Mouse (Mus musculus): ENCODE results near the gene Pank2. TPM values are rescaled to one million over a fixed set of nuclear protein-coding genes. Genes with fewer than 3 reads are reported as not detected.

Gene Pank2
- polyA plus RNA-seq, 1 experiment from 2014 or later: 20.3 TPM

DNA sequence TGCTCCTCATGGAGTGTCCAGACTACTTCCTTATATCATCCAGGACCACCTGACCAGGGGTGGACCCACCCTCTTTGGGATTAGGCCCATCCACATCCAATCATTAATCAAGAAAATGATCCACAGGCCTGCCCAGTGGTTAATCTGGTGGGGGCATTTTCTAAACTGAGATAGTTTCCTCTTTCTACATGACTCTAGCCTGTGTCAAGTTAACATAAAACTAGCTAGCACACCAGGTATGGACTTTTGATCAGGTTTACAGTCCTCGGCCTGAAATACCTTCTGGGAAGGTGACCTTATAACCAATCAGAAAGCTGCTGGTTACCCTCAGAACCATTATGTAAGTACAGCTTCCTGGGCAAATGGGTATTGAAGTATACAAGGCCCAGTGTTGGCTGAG, 66.7 kb downstream of the Pank2 start:
- no peak for ATAC-seq

DNA sequence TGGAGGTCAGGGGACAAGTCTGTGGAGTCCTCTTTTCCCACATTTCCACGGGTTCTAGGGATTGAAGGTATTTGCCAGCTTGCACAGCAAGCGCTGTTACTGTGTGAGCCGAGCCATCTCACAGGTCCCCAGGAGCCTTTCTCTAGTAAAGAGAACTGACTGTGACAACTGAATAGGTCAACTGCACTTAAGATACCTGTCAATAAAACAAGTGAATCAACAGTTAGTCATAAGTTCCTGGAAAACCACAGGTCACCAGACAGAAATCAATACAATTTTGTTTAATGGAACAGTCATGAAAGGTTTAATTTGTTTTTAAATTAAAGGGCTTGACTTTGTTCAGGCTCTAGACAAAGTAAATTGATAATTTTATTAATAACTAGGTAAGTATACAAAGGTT, 68.3 kb downstream of the Pank2 start:
- no peak overlapping the region for H3K27ac ChIP-seq (ENCODE audit: low read length)
- H3K4me2 ChIP-seq (ENCODE audit: low read length): no peak overlapping the region
- no peaks in the 10 kb centered on the region for H3K4me1 ChIP-seq (ENCODE audit: control insufficient read depth, insufficient read depth, low read length)
- no peak overlapping the region for H3K9ac ChIP-seq (ENCODE audit: low read depth, low read length)
- H3K36me3 ChIP-seq (ENCODE audit: control insufficient read depth, insufficient read depth, low read length): no peaks in the 10 kb centered on the region
- H3K9me3 ChIP-seq (replicated peaks; ENCODE audit: control insufficient read depth, low read length, poor library complexity, severe bottlenecking): no peaks in the 10 kb centered on the region
- ATAC-seq: no peak
- H3K27me3 ChIP-seq (ENCODE audit: control insufficient read depth, insufficient read depth, low read depth, low read length): no peaks in the 10 kb centered on the region
- no peak overlapping the region for H3K4me3 ChIP-seq (ENCODE audit: low read depth, low read length)
- WGBS: 69% methylated on average over 3 of the region's 3 CpGs

More for the DNA sequence above, 66.7 kb downstream of the Pank2 start:
- Histone ChIP-seq H3K4me2 (ENCODE audit: low read length) (no peak overlapping the region), H3K27ac (ENCODE audit: low read length) (no peak overlapping the region), H3K4me1 (ENCODE audit: control insufficient read depth, insufficient read depth, low read length) (no peaks in the 10 kb centered on the region), H3K27me3 (ENCODE audit: control insufficient read depth, insufficient read depth, low read depth, low read length) (no peaks in the 10 kb centered on the region), H3K36me3 (ENCODE audit: control insufficient read depth, insufficient read depth, low read length) (no peaks in the 10 kb centered on the region), H3K9me3 (replicated peaks; ENCODE audit: control insufficient read depth, low read length, poor library complexity, severe bottlenecking) (no peaks in the 10 kb centered on the region), H3K4me3 (ENCODE audit: low read depth, low read length) (no peak overlapping the region), H3K9ac (ENCODE audit: low read depth, low read length) (no peak overlapping the region)
- 95% methylated on average over 1 of the region's 1 CpGs for WGBS

GRCm38 (mm10) chr2:131337602-131338001, 75.3 kb downstream of the Pank2 start:
- 91% methylated on average over 6 of the region's 6 CpGs for WGBS
- H3K9ac ChIP-seq (ENCODE audit: low read depth, low read length): no peak overlapping the region
- no peak overlapping the region for H3K4me3 ChIP-seq (ENCODE audit: low read depth, low read length)
- H3K4me1 ChIP-seq (ENCODE audit: control insufficient read depth, insufficient read depth, low read length): no peaks in the 10 kb centered on the region
- no peak overlapping the region for H3K4me2 ChIP-seq (ENCODE audit: low read length)
- H3K27ac ChIP-seq (ENCODE audit: low read length): no peak overlapping the region
- H3K9me3 ChIP-seq (replicated peaks; ENCODE audit: control insufficient read depth, low read length, poor library complexity, severe bottlenecking): no peaks in the 10 kb centered on the region
- H3K36me3 ChIP-seq (ENCODE audit: control insufficient read depth, insufficient read depth, low read length): no peaks in the 10 kb centered on the region
- no peak for ATAC-seq
- no peaks in the 10 kb centered on the region for H3K27me3 ChIP-seq (ENCODE audit: control insufficient read depth, insufficient read depth, low read depth, low read length)

DNA sequence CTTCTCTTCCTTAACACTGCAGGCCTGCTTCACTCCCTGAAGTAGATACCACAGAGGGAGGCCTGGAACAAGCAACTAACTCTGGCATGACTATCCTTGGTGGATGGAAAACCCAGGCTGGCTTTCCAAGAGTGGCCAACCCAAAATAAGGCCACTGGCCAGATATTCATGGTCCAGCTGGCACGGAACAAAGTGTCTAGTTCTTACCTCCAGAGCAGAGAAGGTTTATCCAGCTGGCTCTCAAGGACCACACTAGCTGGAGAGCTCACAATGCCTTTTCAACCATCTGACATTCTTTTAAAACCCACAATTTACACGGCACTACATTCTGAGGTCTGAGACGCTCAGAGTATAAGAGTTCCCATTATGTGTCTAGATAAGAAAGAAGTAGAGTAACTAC, 82.2 kb downstream of the Pank2 start:
- ATAC-seq: no peak
- no peak overlapping the region for H3K4me2 ChIP-seq (ENCODE audit: low read length)
- WGBS: 69% methylated on average over 3 of the region's 3 CpGs
- H3K27ac ChIP-seq (ENCODE audit: low read length): no peak overlapping the region
- no peaks in the 10 kb centered on the region for H3K9me3 ChIP-seq (replicated peaks; ENCODE audit: control insufficient read depth, low read length, poor library complexity, severe bottlenecking)
- H3K27me3 ChIP-seq (ENCODE audit: control insufficient read depth, insufficient read depth, low read depth, low read length): no peaks in the 10 kb centered on the region
- H3K36me3 ChIP-seq (ENCODE audit: control insufficient read depth, insufficient read depth, low read length): no peaks in the 10 kb centered on the region
- H3K4me1 ChIP-seq (ENCODE audit: control insufficient read depth, insufficient read depth, low read length): peaks cover 12% of the 10 kb centered on the region; the same call in 1 of the 2 replicates
- no peak overlapping the region for H3K4me3 ChIP-seq (ENCODE audit: low read depth, low read length)
- H3K9ac ChIP-seq (ENCODE audit: low read depth, low read length): no peak overlapping the region

DNA sequence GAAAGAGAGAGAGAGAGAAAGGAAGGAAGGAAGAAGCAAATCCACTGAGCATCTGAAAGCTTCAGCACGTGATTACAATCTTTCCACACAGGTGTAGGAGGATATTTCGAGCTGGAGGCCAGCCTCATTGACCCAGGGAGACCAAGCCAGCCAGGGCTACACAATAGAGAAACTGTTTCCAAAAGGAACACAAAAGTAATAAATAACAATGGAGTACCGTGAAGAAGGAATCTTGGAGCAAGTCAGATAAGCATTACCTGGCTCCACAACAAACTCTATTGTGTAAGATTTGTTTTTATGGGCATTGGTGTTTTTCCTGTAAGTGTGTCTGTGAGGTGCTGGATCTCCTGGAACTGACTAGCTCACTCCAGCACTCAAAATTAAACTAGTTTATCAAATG, 83.3 kb downstream of the Pank2 start:
- no peak overlapping the region for H3K27ac ChIP-seq (ENCODE audit: low read length)
- no peak overlapping the region for H3K9ac ChIP-seq (ENCODE audit: low read depth, low read length)
- 62% methylated on average over 3 of the region's 3 CpGs for WGBS
- no peak overlapping the region for H3K4me3 ChIP-seq (ENCODE audit: low read depth, low read length)
- H3K27me3 ChIP-seq (ENCODE audit: control insufficient read depth, insufficient read depth, low read depth, low read length): no peaks in the 10 kb centered on the region
- ATAC-seq: no peak
- peaks cover 22% of the 10 kb centered on the region for H3K4me1 ChIP-seq (ENCODE audit: control insufficient read depth, insufficient read depth, low read length)
- H3K9me3 ChIP-seq (replicated peaks; ENCODE audit: control insufficient read depth, low read length, poor library complexity, severe bottlenecking): no peaks in the 10 kb centered on the region
- H3K36me3 ChIP-seq (ENCODE audit: control insufficient read depth, insufficient read depth, low read length): no peaks in the 10 kb centered on the region
- no peak overlapping the region for H3K4me2 ChIP-seq (ENCODE audit: low read length)

Small RNA genes within 50 kb of the gene (microRNA-seq; reads per million reads assigned to microRNA genes)
- gene Mir103-2: 47.6 reads per million, percentile 46 among the genes with 10 or more reads in this experiment

Other genes starting within 250 kb of the Pank2 start
- 45.9 and 49.8 TPM in 2 replicates for gene Gfra4, start 219.4 kb upstream of the Pank2 start, polyA plus RNA-seq (2015; fragmentation: Nextera tagmentation; extraction: Ambion mirVana)
- 1.2 and 1.5 TPM in 2 replicates for gene Adam33, start 198.7 kb upstream of the Pank2 start, polyA plus RNA-seq (2015; fragmentation: Nextera tagmentation; extraction: Ambion mirVana)
- 0.15 and 0.18 TPM in 2 replicates for gene Siglec1, start 175.7 kb upstream of the Pank2 start, polyA plus RNA-seq (2015; fragmentation: Nextera tagmentation; extraction: Ambion mirVana)
- 4.5 and 5.0 TPM in 2 replicates for gene Hspa12b, start 135.2 kb upstream of the Pank2 start, polyA plus RNA-seq (2015; fragmentation: Nextera tagmentation; extraction: Ambion mirVana)
- not detected in 2 replicates for gene Gm11037, start 129.0 kb upstream of the Pank2 start, polyA plus RNA-seq (2015; fragmentation: Nextera tagmentation; extraction: Ambion mirVana)
- gene 1700037H04Rik, start 102.4 kb upstream of the Pank2 start, polyA plus RNA-seq (2015; fragmentation: Nextera tagmentation; extraction: Ambion mirVana): 74.0 and 74.1 TPM in 2 replicates
- gene Cenpb, start 82.4 kb upstream of the Pank2 start, polyA plus RNA-seq (2015; fragmentation: Nextera tagmentation; extraction: Ambion mirVana): 11.1 and 11.7 TPM in 2 replicates
- gene Cdc25b, start 75.5 kb upstream of the Pank2 start, polyA plus RNA-seq (2015; fragmentation: Nextera tagmentation; extraction: Ambion mirVana): 16.2 and 18.5 TPM in 2 replicates
- gene Spef1, start 75.2 kb upstream of the Pank2 start, polyA plus RNA-seq (2015; fragmentation: Nextera tagmentation; extraction: Ambion mirVana): 9.5 and 11.2 TPM in 2 replicates
- 33.0 and 34.7 TPM in 2 replicates for gene Ap5s1, start 55.4 kb upstream of the Pank2 start, polyA plus RNA-seq (2015; fragmentation: Nextera tagmentation; extraction: Ambion mirVana)
- 6.7 and 6.9 TPM in 2 replicates for gene Mavs, start 28.4 kb upstream of the Pank2 start, polyA plus RNA-seq (2015; fragmentation: Nextera tagmentation; extraction: Ambion mirVana)
- gene Rnf24, start 90.4 kb downstream of the Pank2 start, polyA plus RNA-seq (2015; fragmentation: Nextera tagmentation; extraction: Ambion mirVana): 20.1 and 21.1 TPM in 2 replicates
- 46.1 and 52.7 TPM in 2 replicates for gene Smox, start 229.0 kb downstream of the Pank2 start, polyA plus RNA-seq (2015; fragmentation: Nextera tagmentation; extraction: Ambion mirVana)